Mouse (Mus musculus): ENCODE results near the gene Cyp2d11.
"Not testable (repeated sequence)": the region's sequence is repeated elsewhere in the genome, so short reads cannot be mapped to it uniquely, and the experiment has no call there.

Cyp2d11 gene

GRCm38 (mm10) chr15:82380714-82381062, 13.1 kb downstream of the Cyp2d11 start:
- in situ Hi-C loops (cut with MboI, MseI): no loop called here

GRCm38 (mm10) chr15:82379871-82380713, 13.7 kb downstream of the Cyp2d11 start, which contains the start of gene Cyp2d22:
Cyp2d22 (minus strand) TSS chr15:82380260.
- in situ Hi-C loops (cut with MboI, MseI): no loop called here

DNA sequence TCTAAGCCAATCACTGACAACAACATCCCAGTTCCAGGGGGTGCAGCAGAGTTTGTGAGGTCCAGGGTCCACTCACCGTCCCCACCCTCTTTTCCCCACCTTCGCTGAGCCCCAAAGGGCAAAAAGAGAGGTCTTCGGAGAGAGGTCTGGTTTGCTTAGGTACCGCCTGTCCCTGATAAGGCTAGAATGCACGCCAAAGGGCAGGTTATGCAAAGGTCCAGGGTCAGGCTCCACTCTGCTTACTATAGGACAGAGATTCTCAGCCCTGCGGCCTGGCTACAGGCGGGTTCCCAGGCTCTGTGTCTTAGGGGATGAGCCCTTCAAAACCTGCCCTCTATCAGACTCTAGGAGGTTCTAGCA, 14.3 kb downstream of the Cyp2d11 start:
- in situ Hi-C loops (cut with MboI, MseI): no loop called here

DNA sequence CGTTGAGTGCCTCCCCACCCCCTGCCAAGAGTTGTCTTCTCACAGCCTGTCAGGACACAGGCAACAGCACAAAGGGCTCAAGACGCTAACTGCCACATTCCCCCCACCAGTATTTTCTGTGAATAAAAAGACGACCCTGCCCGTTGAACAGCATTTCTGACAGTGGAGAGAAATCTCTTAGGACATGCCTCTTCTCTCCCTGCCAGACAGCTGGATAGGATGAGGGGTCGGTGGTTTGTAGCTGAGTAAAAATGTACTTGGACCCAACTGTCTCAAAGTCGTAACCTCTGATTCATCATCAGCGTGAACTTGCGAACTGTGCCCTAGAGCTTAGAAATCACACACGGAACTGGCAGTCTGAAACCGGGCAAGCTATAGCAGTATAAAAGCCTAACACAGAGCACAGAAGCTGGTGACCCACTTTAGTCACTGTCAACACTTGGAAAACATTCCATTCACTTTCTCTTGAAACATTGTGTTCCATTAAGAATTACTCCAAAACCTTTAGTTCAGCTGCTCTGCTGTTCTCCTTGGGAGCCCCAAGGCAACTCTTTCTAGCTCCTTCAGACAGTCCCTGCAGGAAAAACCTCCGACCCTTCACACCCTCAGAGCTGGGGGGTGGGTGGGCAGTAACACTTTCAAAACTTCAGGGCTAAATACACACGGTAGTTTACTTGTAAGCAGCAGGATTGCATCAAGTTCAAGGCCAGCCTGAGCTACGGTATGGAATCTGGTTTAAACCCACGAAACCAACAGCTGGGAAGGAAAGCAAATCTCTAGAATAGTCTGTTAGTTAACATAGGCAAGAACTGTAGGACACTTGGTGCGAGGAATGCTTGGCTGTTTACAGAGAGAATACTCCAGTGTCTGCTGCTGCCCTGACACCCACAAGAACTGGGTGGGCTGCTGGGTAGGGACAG, 15.3 kb downstream of the Cyp2d11 start:
- in situ Hi-C loops (cut with MboI, MseI): no loop called here

DNA sequence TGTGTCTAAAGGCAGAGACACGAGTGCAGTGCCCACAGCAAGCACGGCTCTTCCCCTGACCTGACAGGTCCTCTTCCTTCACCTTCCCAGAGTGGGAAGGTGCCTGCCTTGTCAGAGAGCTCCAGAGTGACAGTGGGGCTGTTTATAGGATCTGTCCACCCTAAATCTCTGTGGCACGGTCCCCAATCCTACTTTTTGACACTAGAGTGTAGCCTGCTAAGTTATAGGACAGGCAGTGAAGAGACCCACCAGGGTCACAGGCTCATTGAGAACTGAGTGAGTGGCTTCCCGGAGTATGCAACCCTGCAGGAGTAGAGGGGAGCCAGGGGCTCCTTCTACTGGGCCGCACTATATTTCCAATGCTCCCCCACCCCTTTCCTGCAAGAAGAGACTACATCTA, 16.1 kb downstream of the Cyp2d11 start:
- in situ Hi-C loops (cut with MboI, MseI): no loop called here

DNA sequence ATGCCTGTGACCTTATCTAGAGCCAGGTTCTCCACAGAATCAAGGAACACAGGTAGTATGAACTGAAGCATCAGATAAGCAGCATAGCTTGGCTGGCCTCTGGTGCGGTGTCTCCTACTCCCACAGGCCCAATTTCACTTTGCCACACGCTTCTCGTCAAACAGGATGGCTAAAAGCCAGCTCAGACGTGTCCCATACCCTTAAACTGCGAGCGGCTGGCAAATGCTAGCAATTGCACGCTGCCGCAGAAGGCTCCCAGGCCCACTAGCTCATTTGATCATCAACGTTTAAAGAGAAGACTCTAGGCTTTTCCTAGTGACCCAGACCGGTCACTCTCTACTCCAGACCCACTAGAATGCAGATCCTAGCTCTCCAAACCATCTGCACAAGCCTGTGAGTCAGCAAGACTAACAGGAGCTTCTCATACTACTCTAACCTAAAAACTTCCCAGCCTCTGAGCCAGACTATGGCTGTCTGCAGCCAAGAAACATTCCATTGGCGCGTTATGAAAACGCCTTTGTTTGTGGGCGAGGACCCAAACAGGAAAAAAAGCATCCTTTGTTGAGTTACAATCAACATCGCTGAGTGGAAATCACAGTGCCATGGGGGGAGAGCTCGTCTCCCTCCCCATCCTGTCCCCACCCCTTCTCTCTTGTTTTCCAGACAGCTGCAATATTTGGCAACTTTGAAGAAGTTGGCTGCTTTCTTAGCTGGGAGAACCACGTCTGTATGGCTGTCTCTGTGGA, 17.3 kb downstream of the Cyp2d11 start:
- in situ Hi-C loops (cut with MboI, MseI): no loop called here

- in situ Hi-C loops (cut with MboI, MseI): no loop called here
Measured at GRCm38 (mm10) chr15:82375855-82376254, 18.0 kb downstream of the Cyp2d11 start.

DNA sequence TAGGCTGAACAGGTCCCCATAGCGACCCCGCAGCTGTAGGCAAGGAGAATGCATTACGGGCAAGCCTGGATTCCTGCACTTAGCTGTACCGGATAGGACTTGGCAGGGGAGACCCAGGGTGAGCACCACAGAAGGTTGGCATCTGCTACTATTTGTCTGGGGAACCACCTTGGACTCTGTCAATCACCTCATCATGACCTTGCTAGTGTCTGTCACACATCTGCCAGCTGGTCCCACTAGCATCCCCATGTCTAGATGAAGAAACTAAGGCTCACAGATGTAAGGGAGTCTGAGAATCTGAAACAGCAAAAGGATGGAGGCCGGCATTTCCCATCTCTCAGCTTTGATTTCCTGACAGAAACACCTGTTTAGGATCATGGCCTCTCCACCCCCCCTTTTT, 19.4 kb downstream of the Cyp2d11 start:
- in situ Hi-C loops (cut with MboI, MseI): no loop called here

- in situ Hi-C loops (cut with MboI, MseI): no loop called here
Measured at GRCm38 (mm10) chr15:82372991-82373390, 20.8 kb downstream of the Cyp2d11 start.

GRCm38 (mm10) chr15:82372446-82372845, 21.4 kb downstream of the Cyp2d11 start:
- in situ Hi-C loops (cut with MboI, MseI): no loop called here

DNA sequence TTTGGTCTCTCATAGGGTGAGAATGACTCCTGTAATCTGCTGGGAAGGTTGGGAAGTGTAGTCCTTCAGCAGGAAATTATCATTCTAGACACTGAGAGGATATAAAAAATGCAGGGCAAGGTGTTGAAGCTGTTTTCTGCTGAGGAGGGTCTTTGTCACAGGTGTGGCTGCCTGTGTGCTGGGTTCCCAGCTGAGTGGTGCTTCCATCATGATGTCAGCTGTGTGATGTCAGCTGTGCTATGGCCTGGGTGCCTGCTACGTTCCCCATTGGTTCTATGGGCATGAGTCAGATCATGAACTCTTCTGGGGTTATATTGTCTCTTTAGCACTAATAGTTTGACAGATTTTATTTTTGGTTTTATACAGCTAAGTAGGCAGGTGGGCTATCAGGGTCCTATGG, 25.0 kb downstream of the Cyp2d11 start:
- in situ Hi-C loops (cut with MboI, MseI): no loop called here

DNA sequence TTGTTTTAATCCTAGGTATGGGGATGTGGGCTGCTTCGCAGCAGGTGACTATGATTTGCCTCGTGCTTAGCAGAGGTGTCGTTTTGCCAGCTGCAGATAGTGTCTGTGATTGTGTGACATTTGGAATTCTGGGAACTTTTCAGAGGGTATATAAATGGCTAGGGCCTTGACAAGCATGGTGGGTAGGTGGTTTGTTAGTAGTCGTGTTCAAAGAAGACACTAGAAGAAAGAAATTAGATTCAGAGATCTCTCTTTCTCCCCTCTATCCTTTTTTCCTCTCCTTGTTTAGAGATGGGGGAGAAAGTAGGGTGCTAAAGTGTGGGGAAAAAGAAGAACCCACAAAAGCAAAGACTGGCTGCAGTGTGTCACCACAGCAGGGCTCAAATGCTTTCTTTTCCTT, 25.7 kb downstream of the Cyp2d11 start:
- in situ Hi-C loops (cut with MboI, MseI): no loop called here

GRCm38 (mm10) chr15:82364561-82364960, 29.3 kb downstream of the Cyp2d11 start:
- in situ Hi-C loops (cut with MboI, MseI): not testable (repeated sequence)

DNA sequence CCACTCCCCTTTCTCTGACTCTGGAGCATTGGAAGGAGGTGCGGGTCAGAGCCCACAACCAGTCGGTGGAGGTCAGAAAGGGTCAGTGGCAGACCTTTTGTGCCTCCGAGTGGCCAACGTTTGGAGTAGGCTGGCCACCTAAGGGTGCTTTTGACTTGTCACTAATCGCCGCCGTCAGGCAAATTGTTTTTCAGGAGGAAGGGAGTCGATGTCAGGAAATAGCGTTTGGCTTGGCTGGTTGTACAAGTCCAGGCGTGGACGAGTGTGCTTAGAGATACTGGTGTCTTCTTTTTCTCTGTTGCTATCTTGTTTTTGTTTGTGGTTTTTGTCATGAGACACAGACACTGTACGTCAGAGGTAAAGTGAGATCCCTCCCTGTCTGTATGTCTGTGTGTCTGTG, 30.0 kb downstream of the Cyp2d11 start:
- in situ Hi-C loops (cut with MboI, MseI): not testable (repeated sequence)

DNA sequence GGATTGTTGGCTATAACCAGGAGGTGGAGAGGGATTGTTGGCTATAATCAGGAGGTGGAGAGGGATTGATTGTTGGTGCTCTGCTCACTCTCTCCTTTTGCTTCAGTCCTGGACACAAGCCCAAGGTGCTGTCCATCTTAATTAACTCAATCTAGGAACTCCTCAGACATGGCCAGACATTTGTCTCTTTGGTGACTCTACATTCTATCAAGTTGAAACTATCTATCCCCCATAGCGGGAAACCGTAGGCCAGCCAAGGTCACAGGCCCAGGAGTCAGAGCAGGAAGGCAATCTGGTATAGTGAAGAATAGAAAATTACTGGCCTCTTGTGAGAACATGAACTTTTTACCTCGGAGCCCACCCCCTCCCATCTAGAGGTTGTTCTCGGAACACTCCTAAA, 31.6 kb downstream of the Cyp2d11 start:
- in situ Hi-C loops (cut with MboI, MseI): no loop called here

DNA sequence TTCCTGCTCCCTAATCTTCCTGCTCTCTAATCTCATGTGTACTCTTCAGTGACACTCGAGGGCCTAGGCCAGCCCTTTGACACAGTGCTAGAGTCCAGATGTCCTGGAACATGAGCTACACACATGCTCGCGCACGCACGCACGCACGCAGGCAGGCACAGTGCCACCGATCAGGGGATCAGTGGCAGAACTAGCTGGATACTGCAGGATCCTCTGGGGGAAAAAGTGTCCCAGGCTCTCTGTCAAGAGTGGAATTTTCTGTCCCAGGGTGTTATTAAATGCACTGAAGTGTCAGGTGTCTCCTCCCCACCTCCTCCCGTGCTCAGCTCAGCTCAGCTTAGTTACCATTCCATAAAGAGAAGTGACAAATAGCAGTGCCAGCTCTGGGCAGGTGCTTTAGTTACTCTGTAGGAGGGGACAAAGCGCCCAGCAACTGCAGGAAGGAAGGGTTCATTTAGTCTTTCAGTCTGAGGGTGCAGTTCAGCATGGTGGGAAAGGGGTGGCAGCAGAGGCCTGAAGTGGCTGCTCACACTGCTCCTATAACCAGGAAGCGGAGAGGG, 32.3 kb downstream of the Cyp2d11 start:
- in situ Hi-C loops (cut with MboI, MseI): no loop called here

GRCm38 (mm10) chr15:82358431-82359260, 35.2 kb downstream of the Cyp2d11 start:
- in situ Hi-C loops (cut with MboI, MseI): no loop called here

- in situ Hi-C loops (cut with MboI, MseI): no loop called here
Measured at GRCm38 (mm10) chr15:82354126-82354945, 39.5 kb downstream of the Cyp2d11 start, which contains the start of gene Ndufa6. Ndufa6 (minus strand) TSS chr15:82354322.

- in situ Hi-C loops (cut with MboI, MseI): no loop called here
Measured at GRCm38 (mm10) chr15:82353745-82354113, 40.1 kb downstream of the Cyp2d11 start.

Data from T-helper 2 cell (primary cell).